Mouse (Mus musculus): ENCODE measurements around the gene Spcs2. TPM values are rescaled to one million over a fixed set of nuclear protein-coding genes. Genes with fewer than 3 reads are reported as not detected.
A peak's percentile ranks its signal among the peaks of the same experiment; 100 is the strongest.
"Not testable (repeated sequence)": the region's sequence is repeated elsewhere in the genome, so short reads cannot be mapped to it uniquely, and the experiment has no call there.

The Spcs2 gene
- polyA plus RNA-seq, 1 experiment from 2014 or later = 352 TPM

DNA sequence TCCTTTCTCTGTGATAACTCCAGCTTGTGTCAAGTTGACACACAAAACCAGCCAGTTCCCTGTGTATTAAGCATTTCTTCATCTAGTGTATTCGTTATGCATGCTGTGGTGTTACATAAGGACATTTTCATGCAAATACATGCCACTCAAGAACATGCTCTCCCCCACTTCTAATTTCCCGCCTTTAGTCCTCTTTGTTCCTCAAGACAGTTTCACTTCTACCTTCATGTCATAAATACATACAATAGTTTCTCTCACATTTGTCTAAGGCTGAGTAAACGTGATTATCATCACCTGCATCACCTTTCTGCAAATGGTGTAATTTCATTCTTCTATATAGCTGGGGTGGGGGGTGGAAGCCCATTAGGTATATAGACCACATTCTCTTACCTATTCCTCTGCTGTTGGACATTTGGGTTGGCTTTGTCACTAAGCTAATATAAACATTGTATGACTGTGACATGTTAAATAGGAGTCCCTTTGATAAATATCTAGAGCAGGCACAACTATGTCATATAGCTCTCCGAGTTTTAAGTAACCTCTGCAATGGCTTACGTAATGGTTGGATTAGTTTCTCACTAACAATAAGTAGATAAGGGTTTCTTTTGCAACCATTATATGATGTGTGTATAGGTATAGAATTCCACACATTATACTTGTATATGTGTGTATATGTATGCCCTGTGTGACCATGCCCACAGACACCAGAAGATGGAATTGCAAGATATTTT is 30.0 kb downstream of the Spcs2 start:
- WGBS = 87% methylated on average over 5 of the region's 5 CpGs
- Histone ChIP-seq H3K36me3 (peaks cover 32% of the 10 kb centered on the region), H3K9me3 (no peaks in the 10 kb centered on the region), H3K27me3 (ENCODE audit: insufficient read depth, poor library complexity, severe bottlenecking) (no peaks in the 10 kb centered on the region), H3K4me1 (replicated peaks) (peaks cover 5% of the 10 kb centered on the region), H3K4me3 (no peak overlapping the region), H3K27ac (no peak overlapping the region)
- DNase-seq (ENCODE audit: low spot score) = no peak

DNA sequence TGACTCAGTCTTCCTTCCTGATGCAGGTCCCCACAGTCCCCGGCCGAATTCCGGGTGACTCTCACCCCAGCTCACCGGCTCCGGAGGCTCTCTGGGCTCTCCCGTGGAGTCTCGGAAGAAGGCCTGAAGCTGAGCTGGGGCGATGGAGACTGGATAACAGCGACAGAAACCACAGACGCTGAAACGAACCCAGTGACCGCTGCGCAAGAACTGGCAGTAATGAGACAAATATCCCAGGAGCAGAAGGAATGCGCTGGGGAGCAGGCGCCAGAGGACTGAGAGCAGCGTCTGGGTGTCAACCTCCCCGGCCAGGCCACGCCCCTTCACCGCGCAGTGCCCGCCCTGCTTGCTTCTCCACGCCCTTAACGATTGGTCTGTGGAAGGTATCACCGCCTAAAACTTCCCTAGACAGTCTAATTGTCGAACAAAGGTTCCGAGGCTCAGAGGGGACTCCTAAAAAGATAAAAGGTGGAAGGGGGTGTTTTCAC is 35.1 kb downstream of the Spcs2 start, which contains the start of gene Neu3:
TSS of gene Neu3 (minus strand) at position 335 of the 488 bp plus-strand sequence.
- DNase-seq (ENCODE audit: low spot score) = peak; percentile 90
- Histone ChIP-seq H3K4me1 (replicated peaks) (peaks cover 13% of the 10 kb centered on the region), H3K27ac (peak within 1 kb of the TSS; percentile 87), H3K36me3 (no peaks in the 10 kb centered on the region), H3K9me3 (no peaks in the 10 kb centered on the region), H3K27me3 (ENCODE audit: insufficient read depth, poor library complexity, severe bottlenecking) (no peaks in the 10 kb centered on the region), H3K4me3 (peak within 1 kb of the TSS; percentile 62)
- under 1% methylated on average over 26 of the region's 26 CpGs for WGBS

DNA sequence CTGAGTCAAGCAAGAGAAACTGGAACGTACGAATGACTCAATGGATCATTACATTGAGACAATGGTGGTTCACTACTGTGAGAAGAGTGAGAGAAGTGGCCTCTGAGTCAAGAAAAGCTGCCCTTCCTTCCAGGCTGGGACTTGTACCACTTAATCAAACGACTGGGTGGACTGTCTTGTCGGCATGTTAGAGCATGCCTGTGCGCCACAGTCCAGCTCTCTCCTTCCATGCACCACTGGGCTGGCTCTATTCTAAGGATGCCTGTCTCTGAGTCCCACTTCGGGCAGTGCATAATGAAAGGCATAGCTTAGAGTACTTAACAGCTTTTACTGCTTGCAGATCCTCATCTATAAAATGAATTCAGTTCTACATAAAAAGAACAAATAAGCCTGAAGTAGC is 37.2 kb downstream of the Spcs2 start:
- Histone ChIP-seq H3K9me3 (no peaks in the 10 kb centered on the region), H3K4me1 (replicated peaks) (peaks cover 13% of the 10 kb centered on the region), H3K27ac (no peak overlapping the region), H3K4me3 (no peak overlapping the region), H3K27me3 (ENCODE audit: insufficient read depth, poor library complexity, severe bottlenecking) (no peaks in the 10 kb centered on the region), H3K36me3 (no peaks in the 10 kb centered on the region)
- WGBS = 70% methylated on average over 6 of the region's 6 CpGs
- no peak for DNase-seq (ENCODE audit: low spot score)

DNA sequence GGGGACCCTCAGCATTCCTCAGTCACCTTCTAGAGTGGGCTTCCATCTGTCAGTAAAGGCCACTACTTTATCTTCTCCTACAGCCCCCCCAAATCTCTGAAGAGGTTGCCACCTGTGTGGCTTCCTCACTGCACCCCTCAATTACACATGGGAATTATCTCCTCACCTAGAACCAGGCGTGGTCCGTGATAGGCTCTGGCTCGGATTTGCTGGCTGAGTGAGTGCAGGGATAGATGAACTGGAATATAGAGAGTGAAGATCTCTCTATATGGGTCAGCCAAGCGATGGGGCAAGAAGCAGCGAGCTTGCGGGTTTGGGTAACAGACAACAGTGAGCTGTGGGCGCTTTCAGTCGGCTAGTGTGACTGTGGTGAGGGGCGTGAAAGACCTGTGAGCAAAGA is 37.8 kb downstream of the Spcs2 start:
- Histone ChIP-seq H3K4me3 (no peak overlapping the region), H3K9me3 (no peaks in the 10 kb centered on the region), H3K27ac (no peak overlapping the region), H3K4me1 (replicated peaks) (peaks cover 13% of the 10 kb centered on the region), H3K27me3 (ENCODE audit: insufficient read depth, poor library complexity, severe bottlenecking) (no peaks in the 10 kb centered on the region), H3K36me3 (no peaks in the 10 kb centered on the region)
- 84% methylated on average over 9 of the region's 9 CpGs for WGBS
- DNase-seq (ENCODE audit: low spot score) = no peak

DNA sequence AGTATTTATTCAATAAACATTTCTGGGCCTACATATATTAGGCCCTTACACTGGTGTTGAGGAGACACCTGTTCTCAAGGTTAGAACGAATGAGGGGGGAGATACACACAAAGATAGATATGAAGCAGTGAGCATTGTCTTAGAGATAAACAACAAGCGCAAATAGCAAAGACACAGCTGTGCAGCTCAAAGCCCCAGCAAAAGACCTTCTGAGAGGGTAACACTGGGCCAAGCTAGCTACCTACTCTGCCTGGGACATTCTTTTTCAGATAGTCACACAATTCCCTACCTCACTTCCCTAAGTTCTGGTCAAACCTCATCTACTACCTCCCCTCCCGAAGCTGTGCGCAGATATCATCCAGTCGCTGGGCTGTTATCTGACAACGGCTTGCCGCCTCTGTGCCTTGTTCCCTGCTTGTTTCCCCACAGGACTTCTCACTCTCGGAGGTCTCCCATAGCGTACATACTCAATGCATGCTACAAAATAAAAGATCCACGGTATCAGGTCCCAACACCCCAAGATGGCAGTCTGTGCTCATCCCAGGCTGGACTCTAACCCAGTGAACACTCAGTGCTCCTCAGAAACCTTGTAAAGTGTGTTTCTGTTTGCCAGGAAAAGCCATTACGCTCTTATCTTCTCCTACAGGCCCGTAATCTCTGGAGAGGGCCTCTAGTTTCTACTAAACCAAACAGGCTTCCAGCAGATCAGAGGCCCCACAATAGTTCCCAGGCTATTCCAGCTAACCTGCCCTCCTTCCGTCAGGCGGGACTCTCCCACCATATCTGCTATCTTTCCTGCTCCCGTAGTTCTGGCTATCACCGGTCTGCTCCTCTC is 38.4 kb downstream of the Spcs2 start:
- H3K36me3 ChIP-seq = no peaks in the 10 kb centered on the region
- H3K27me3 ChIP-seq (ENCODE audit: insufficient read depth, poor library complexity, severe bottlenecking) = no peaks in the 10 kb centered on the region
- H3K4me3 ChIP-seq = no peak overlapping the region
- no peak overlapping the region for H3K27ac ChIP-seq
- peaks cover 13% of the 10 kb centered on the region for H3K4me1 ChIP-seq (replicated peaks)
- no peaks in the 10 kb centered on the region for H3K9me3 ChIP-seq
- no peak for DNase-seq (ENCODE audit: low spot score)
- WGBS = 86% methylated on average over 16 of the region's 16 CpGs

DNA sequence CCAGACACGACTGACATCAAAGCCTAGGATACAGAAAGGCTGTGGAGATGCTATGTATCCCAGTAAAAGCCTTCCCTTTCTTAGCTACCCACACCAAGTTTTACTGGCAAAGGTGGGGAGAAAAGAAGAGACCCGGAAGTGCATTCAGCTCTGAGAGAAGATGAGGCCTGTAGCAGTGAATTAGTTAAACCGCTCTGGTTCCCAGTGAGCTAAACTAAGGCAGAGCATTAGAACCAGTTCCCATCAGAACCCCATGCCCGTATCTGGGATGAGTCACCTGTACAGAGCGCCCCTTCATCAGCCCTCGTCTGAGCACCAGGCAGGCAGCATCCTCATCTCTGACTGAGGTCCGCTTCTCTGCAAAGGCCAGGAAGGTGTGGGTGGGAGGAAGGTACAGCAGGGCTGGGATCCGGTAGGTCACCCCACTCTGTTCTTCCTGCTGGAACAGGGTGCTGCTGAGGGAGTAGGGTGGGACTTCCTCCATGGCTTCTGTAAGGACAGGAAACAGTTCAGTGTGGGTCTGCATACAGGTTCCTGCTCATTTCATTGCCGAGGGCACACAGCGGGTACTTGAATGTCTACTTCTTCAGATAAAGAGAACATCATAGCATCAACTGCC is 40.1 kb downstream of the Spcs2 start:
- Histone ChIP-seq H3K36me3 (no peaks in the 10 kb centered on the region), H3K4me3 (no peak overlapping the region), H3K4me1 (replicated peaks) (peaks cover 8% of the 10 kb centered on the region), H3K9me3 (no peaks in the 10 kb centered on the region), H3K27me3 (ENCODE audit: insufficient read depth, poor library complexity, severe bottlenecking) (no peaks in the 10 kb centered on the region), H3K27ac (0 out of 2 replicates have a peak overlapping the region, but pooled peaks have one; percentile 16)
- DNase-seq (ENCODE audit: low spot score) = no peak
- WGBS = 85% methylated on average over 10 of the region's 10 CpGs

DNA sequence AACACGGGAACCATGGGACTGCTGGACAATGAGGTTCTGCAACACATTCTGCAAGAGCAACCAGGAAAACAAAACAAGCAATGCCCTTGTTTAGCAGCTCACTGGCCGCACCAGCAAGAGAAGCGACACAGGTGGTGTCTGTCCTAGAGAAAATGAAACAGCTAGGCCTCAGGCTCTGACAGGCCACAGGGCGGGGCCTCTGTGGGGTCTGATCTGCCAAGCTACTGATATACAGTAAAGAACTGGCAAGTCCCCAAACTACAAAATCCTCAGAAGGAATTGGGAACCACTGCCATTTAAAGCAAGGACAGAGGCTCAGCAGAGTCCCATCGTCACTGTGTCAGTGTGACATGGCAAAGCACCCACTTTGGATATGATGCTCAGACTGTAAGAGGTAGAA is 40.8 kb downstream of the Spcs2 start:
- 82% methylated on average over 5 of the region's 5 CpGs for WGBS

DNA sequence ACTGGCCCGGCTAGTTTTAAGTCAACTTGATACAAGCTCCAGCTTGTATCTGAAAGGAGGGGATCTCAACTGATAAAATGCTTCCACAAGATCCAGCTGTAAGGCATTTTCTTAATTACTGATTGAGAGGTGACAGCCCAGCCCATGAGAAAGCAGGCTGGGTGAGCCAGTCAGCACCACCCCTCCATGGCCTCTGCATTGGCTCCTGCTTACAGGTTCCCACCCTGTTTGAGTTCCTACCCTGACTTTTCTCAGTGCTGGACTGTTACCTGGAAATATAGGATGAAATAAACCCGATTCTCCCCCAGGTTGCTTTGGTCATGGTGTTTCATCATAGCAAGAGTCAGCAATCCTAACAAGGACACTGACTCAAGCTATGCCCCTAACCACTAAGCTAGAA is 41.3 kb downstream of the Spcs2 start:
- 88% methylated on average over 2 of the region's 2 CpGs for WGBS
- Histone ChIP-seq H3K27ac (no peak overlapping the region), H3K9me3 (no peaks in the 10 kb centered on the region), H3K4me1 (replicated peaks) (0 out of 2 replicates have a peak, but pooled peaks cover 2% of the 10 kb centered on the region), H3K4me3 (no peak overlapping the region), H3K27me3 (ENCODE audit: insufficient read depth, poor library complexity, severe bottlenecking) (no peaks in the 10 kb centered on the region), H3K36me3 (no peaks in the 10 kb centered on the region)
- no peak for DNase-seq (ENCODE audit: low spot score)

More for the DNA sequence above, 40.8 kb downstream of the Spcs2 start:
- DNase-seq (ENCODE audit: low spot score) = no peak
- no peaks in the 10 kb centered on the region for H3K27me3 ChIP-seq (ENCODE audit: insufficient read depth, poor library complexity, severe bottlenecking)
- no peak overlapping the region for H3K27ac ChIP-seq
- H3K4me3 ChIP-seq = no peak overlapping the region
- no peaks in the 10 kb centered on the region for H3K36me3 ChIP-seq
- H3K4me1 ChIP-seq (replicated peaks) = peaks cover 2% of the 10 kb centered on the region; the same call in 1 of the 2 replicates
- no peaks in the 10 kb centered on the region for H3K9me3 ChIP-seq

DNA sequence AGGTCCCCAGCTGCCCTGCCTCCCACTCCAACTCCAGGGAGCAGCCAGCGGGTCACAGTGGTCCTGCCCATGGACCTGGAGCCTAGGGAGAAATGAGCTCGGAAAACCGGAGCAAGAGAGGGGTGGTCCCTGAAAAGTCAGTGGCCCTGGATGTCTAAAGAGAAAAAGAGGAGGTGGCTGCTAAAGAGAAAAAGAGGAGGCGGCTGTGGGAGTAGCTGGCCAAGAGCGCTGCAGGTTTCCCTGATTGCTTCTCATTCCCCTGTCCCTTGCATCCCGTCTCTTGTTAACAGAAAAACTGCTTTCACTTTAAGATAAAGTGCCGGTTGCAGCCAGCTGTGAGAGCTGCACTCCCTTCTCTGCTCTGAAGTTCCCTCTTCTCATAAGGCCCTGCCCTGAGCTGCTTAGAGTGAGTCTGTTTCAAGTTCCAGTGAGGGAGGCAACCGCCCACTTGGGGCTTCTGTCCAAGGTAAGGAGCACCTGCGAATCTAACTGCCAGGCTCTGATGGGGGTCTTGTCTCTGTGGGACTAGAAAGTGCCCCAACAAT is 45.0 kb downstream of the Spcs2 start:
- not testable (repeated sequence) for H3K9me3 ChIP-seq; H3K36me3 ChIP-seq; H3K4me3 ChIP-seq; H3K4me1 ChIP-seq (replicated peaks); DNase-seq (ENCODE audit: low spot score); H3K27ac ChIP-seq; H3K27me3 ChIP-seq (ENCODE audit: insufficient read depth, poor library complexity, severe bottlenecking)
- WGBS = 18% methylated on average over 9 of the region's 9 CpGs

DNA sequence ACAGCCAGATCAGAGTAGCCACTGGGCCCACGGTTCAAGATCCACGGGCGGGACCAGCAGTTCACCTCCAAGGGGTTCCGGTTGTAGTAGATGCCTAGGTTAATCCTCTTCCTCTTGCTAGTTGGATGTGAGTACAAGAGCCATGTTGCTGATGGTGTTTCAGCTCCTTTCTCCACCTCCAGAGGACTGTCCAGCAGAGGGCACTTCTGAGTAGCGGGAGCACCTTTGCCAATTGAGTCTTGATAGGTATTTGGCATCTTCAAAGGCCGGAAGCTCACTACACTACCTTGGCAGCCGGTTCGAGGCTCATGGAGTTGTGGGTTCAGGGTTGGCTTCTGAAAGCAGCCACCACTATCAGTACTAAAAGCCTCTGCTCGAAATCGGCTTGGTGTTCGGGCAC is 49.9 kb downstream of the Spcs2 start:
- Histone ChIP-seq H3K4me3 (no peak overlapping the region), H3K4me1 (replicated peaks) (0 out of 2 replicates have a peak, but pooled peaks cover 2% of the 10 kb centered on the region), H3K9me3 (no peaks in the 10 kb centered on the region), H3K27me3 (ENCODE audit: insufficient read depth, poor library complexity, severe bottlenecking) (no peaks in the 10 kb centered on the region), H3K36me3 (no peaks in the 10 kb centered on the region), H3K27ac (no peak overlapping the region)
- DNase-seq (ENCODE audit: low spot score) = no peak
- 91% methylated on average over 11 of the region's 11 CpGs for WGBS

DNA sequence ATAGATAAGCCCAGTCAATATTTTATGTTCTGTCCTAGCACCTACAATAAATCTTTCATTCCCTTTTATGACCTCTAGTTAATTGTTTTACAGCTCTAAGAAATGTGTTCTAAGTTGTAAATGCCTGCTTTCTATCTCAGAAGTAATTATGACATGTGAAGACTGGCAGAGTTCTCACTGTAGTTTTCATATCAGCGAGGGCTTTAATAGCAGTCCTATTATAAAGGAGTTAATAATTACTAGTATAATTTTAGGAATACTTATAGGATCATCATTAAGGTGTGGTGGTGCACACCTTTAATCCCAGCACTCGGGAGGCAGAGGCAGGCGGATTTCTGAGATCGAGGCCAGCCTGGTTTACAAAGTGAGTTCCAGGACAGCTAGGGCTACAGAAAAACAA is 51.6 kb downstream of the Spcs2 start:
- no peaks in the 10 kb centered on the region for H3K27me3 ChIP-seq (ENCODE audit: insufficient read depth, poor library complexity, severe bottlenecking)
- H3K4me1 ChIP-seq (replicated peaks) = no peaks in the 10 kb centered on the region
- no peaks in the 10 kb centered on the region for H3K9me3 ChIP-seq
- H3K36me3 ChIP-seq = no peaks in the 10 kb centered on the region
- DNase-seq (ENCODE audit: low spot score) = no peak
- no peak overlapping the region for H3K27ac ChIP-seq
- H3K4me3 ChIP-seq = no peak overlapping the region
- 93% methylated on average over 4 of the region's 4 CpGs for WGBS

DNA sequence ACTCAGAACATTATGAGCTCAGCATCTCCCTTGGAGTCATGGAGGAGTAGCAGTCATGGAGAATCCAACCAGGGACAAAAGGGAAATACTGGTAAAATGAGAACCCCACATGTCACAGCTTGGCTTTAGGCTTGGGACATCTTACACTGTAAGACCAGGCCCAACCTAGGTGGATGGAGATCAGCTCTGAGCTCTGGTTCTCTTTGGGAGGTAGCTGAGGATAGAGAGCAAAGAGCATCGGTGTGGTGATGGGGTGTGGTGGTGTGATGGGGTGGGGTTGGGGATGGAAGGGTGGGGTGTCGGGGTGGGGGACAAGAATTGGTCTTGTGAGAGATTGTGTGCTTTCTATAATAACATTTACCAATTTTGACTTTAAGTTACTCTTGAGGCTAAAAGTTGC is 52.4 kb downstream of the Spcs2 start:
- no peak overlapping the region for H3K27ac ChIP-seq
- H3K9me3 ChIP-seq = no peaks in the 10 kb centered on the region
- DNase-seq (ENCODE audit: low spot score) = no peak
- H3K4me1 ChIP-seq (replicated peaks) = no peaks in the 10 kb centered on the region
- no peaks in the 10 kb centered on the region for H3K27me3 ChIP-seq (ENCODE audit: insufficient read depth, poor library complexity, severe bottlenecking)
- 93% methylated on average over 2 of the region's 2 CpGs for WGBS
- no peaks in the 10 kb centered on the region for H3K36me3 ChIP-seq
- no peak overlapping the region for H3K4me3 ChIP-seq

Data from hindbrain, embryonic 10.5 days (tissue).